Mouse (Mus musculus): Measurements from ENCODE around the gene Adgre5.

The Adgre5 gene

DNA sequence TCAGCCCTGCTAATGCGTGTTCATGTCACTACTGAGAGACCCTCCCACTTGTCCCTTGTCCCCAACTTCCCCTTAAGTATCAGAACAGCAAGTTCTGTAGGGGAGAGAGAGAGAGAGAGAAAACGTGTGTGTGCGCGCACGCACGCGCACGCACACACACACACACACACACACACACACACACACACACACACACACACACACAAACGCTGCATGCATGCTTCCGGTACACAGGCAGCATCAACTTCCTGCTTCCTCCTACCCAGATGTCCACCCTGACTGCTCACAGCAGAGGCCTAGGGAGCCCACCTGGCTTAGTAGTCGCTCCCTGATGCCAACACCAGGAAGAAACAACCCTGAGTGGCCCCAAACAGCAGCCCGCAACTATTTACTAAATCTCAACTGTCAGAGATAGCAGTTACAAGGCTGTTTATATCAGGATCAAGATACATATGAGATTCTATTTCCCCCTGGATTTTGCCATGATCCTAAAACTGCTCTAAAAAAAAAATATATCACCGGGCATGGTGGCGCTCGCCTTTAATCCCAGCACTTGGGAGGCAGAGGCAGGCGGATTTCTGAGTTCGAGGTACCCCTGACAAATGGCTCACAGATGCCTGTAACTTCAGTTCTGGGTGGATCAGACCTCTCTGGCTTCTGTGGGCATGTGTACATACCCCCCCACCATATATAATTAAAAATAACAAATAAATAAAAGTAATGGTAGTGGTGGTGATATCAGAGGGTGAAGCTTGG is 45.6 kb downstream of the Adgre5 start:
- ATAC-seq (ENCODE audit: insufficient number of reproducible peaks, low FRiP score, low TSS enrichment), result no peak

DNA sequence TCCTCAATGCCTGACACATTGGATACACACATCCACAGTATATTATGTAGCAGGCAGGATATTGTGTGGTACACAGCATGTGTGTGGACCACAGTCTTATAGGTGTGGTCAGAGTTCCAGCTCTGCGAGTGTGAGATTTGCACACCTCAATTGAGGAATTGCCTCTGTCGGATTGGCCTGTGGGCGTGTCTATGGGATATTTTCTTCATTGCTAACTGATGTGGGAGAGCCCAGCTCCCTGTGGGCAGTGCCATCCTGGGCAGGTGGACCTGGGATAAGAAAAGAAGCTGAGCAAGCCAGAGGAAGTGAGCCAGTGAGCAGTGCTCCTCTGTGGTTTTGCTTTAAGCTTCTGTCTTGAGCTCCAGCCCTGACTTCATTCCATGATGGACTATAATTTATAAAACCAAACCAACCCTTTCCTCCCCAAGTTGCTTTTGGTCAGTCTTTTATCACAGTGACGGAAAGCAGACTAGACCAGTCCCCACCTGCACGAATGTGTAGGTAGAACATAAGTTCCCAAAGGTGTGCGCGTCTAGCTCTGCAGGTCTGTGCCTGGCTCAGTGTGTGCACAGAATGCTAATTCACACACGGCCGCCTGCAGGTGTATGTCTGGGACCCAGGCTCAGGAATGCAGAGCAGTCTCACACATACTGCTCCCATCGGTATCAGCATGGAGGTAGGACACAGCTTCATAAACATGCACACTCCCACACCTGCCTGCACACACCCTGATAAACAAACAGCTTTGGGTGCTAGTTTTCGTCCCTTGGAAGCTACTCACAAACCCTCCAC is 46.6 kb downstream of the Adgre5 start:
- ATAC-seq (ENCODE audit: insufficient number of reproducible peaks, low FRiP score, low TSS enrichment), result no peak

DNA sequence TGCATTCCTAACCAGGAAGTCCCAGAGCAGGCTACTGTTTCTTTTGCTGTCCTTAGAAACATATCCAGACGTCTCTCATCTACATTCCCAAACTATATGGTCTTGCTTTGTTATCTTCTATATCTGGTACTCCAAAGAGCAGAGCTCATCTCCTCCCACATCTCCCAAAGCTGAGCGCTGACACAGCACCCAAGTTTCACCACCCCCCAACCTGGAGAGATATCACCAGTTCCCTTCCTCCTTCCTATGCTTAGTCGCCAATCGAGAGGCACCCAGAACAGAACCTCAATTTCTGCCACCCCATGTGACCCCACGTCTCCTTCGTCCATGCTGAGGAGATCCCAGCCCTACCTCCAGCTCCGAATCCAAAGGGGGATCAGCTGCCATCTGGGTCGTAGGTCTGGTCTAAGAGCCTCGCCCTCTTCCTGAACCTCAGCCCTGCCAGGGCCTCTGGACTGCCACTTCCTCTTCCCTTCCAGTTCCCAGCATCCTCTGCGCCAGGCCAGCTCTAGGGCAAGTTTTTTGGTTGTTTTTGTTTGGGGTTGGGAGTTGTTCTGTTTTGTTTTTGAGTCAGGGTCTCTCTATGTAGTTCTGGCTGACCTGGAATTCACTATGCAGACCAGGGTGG is 47.4 kb downstream of the Adgre5 start:
- no peak for ATAC-seq (ENCODE audit: insufficient number of reproducible peaks, low FRiP score, low TSS enrichment)

DNA sequence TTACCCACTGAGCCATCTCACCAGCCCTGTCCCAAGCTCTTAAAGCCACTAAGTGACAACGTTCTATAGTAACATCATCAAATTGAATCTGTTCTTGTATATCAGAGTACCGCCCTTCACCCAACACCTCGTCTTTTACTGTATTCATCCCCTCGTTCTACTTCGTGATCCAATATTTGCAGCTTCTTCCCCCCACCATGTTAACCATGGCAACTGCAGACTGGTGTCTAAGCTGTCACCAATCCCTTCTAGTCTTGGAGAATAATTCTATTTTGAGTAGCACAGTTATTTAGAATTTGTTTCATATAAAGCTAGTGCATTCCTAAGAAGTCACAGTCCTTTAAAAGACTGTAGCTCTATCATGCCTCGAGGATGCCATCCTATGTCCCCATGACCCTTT is 51.9 kb downstream of the Adgre5 start:
- ATAC-seq (ENCODE audit: insufficient number of reproducible peaks, low FRiP score, low TSS enrichment), result no peak

DNA sequence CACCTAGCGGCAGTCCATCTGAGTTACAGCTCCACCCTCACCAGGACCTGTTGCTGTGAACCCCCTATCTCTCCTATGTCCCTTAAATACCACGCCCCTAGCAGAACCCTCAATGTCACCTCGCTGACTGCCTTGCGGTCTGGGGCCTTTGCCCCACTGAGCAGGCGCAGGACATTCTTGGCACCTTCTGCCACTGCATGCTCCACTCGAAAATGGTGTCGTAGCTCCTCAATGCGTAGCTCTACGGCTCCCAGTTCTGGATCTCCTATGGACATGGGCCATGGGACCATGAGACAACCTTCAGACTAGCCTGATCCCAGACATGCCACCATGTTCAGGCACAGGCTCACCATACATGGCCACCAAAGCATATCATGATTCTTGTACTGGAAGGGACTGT is 56.6 kb downstream of the Adgre5 start:
- no peak for ATAC-seq (ENCODE audit: insufficient number of reproducible peaks, low FRiP score, low TSS enrichment)

DNA sequence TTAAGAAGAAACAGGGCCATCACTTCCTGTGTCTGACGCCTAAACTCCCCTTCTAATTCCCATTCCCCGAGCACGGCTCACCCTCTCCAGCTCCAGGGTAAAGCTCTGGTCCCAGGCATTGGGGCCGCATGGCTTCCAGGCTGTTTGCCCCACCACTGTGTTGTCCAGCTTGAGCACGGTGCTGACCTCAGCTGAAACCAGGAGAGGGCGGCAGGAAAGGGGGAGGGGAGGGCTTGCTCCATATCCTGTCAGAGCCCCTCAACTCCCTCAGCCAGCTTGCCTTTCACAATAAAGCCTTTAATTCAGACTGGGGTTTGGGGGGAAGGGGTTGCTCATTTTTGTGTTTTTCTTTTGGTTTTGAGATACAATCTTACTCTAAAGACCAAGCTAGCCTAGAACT is 60.0 kb downstream of the Adgre5 start:
- ATAC-seq (ENCODE audit: insufficient number of reproducible peaks, low FRiP score, low TSS enrichment), result no peak

DNA sequence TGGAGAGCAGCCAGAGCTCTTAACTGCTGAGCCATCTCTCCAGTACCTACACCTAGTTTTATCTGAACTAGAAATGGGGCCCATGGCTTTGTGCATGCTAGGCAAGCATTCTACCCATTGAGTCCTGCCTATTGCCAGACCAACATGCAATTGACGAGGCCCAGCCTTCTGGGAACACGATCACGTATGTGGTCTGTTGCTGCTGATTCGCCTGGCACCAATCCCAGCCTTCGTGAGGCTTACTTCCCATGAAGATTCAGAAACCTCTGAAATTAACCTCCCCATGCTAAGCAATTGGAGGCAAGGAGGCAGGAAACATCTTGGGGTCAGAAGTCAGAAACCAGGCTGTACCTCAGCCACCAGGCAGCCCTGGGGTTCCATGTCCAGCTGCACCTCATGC is 60.5 kb downstream of the Adgre5 start:
- no peak for ATAC-seq (ENCODE audit: insufficient number of reproducible peaks, low FRiP score, low TSS enrichment)

DNA sequence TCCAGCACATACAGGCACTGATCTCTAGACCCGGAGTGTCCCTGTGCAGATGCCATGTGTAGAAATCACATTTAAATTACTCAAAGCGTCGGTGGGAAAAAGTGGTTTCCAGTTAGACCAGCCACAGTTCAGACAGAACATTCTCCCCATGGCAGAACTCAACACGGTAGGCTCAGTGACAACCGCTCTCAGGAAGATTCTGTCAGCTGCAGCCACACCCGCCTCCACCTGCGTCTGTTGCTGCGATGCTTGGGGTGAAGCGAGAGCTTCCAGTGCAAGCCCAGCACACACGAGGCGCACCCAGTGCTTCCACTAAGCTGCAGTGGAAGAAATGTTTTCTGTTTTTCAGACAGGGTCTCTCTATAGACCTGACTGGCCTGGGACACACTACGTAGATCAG is 61.3 kb downstream of the Adgre5 start:
- ATAC-seq (ENCODE audit: insufficient number of reproducible peaks, low FRiP score, low TSS enrichment), result no peak

DNA sequence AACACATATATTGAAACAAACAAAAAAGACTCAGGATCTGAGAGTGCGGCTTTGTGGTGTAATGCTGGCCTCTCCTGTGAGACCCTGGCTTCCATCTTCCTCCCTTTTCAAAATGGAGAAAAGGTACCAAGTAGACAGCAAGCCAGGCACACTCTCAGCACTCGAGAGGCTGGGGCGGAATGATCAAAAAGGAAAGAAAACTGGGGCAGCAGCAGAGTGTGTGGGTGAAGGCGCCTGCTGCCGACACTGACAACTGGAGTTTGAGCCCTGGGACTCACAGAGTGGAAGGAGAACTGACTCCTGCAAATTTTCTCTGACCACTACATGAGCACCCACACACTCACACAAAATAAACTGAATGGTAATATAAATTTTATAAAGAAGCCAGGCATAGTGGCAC is 66.6 kb downstream of the Adgre5 start:
- ATAC-seq (ENCODE audit: insufficient number of reproducible peaks, low FRiP score, low TSS enrichment), result no peak

Data from cerebellum, adult (tissue).